Mouse (Mus musculus) natural killer cell, adult 2 months (primary cell): ENCODE measurements around the gene Gm10644.
"Not testable (repeated sequence)": the region's sequence is repeated elsewhere in the genome, so short reads cannot be mapped to it uniquely, and the experiment has no call there.

Experiments used
- DNase-seq, 2 experiments: peaks; one replicate each; pipeline ENCODE4 v3.0.0; 2022; ENCODE audit warnings: low spot score in 2 of 2

Gene Gm10644

GRCm38 (mm10) chr8:83955106-83955957, at the start of gene Gm10644, which contains the start of gene Asf1b:
TSS of gene Gm10644 (minus strand) at chr8:83955205.
TSS of gene Asf1b (plus strand) at chr8:83955507.
- DNase-seq, result peak; percentile 94 to 96

- peak; percentile 91 to 96 for DNase-seq
These were observed 49.7 kb upstream of the Gm10644 start for GRCm38 (mm10) chr8:84004533-84005201.

GRCm38 (mm10) chr8:84003612-84004246, 48.7 kb upstream of the Gm10644 start:
- DNase-seq, result no peak

GRCm38 (mm10) chr8:84002957-84003611, 48.1 kb upstream of the Gm10644 start:
- no peak for DNase-seq

- DNase-seq, result no peak
These were observed 46.4 kb upstream of the Gm10644 start, which contains the start of gene 1700067K01Rik for GRCm38 (mm10) chr8:84001281-84002000. TSS of gene 1700067K01Rik (plus strand) at chr8:84001502.

- no peak for DNase-seq
These were observed 44.8 kb upstream of the Gm10644 start for GRCm38 (mm10) chr8:83999825-84000224.

GRCm38 (mm10) chr8:83999057-83999705, 44.2 kb upstream of the Gm10644 start:
- DNase-seq, result no peak

- peak; percentile 38 to 68 for DNase-seq
These were observed 43.4 kb upstream of the Gm10644 start for GRCm38 (mm10) chr8:83998231-83999056.

GRCm38 (mm10) chr8:83997511-83998141, 42.6 kb upstream of the Gm10644 start, which contains the start of gene Samd1:
TSS of gene Samd1 (plus strand) at chr8:83997672.
- peak in 1 of 2 experiments; percentile 23 for DNase-seq

- DNase-seq, result peak; percentile 41 to 61
These were observed 41.8 kb upstream of the Gm10644 start for GRCm38 (mm10) chr8:83996567-83997505.

- no peak for DNase-seq
These were observed 41.0 kb upstream of the Gm10644 start for GRCm38 (mm10) chr8:83995973-83996372.

GRCm38 (mm10) chr8:83994030-83994429, 39.0 kb upstream of the Gm10644 start:
- no peak for DNase-seq

GRCm38 (mm10) chr8:83992488-83992887, 37.5 kb upstream of the Gm10644 start:
- no peak for DNase-seq

- no peak for DNase-seq
These were observed 35.2 kb upstream of the Gm10644 start for GRCm38 (mm10) chr8:83990170-83990569.

GRCm38 (mm10) chr8:83989243-83989642, 34.2 kb upstream of the Gm10644 start:
- no peak for DNase-seq

- not testable (repeated sequence) for DNase-seq
These were observed 28.2 kb upstream of the Gm10644 start for GRCm38 (mm10) chr8:83983222-83983621.

GRCm38 (mm10) chr8:83982449-83982848, 27.4 kb upstream of the Gm10644 start:
- no peak for DNase-seq

GRCm38 (mm10) chr8:83981533-83981932, 26.5 kb upstream of the Gm10644 start:
- no peak for DNase-seq
